Mouse (Mus musculus): ENCODE measurements at regions not wholly inside any gene's neighbourhood (a gene's known extent, or its start where the extent isn't known, plus 50 kb on each side); places are given as distances from the start of the nearest gene placed in this dataset.
"Not testable (repeated sequence)": the region's sequence is repeated elsewhere in the genome, so short reads cannot be mapped to it uniquely, and the experiment has no call there.

- not testable (repeated sequence) for DNase-seq (ENCODE audit: low spot score)
Observed at GRCm38 (mm10) chr13:12726831-12727230, 73.0 kb downstream of the Prl2c3 start.

- DNase-seq (ENCODE audit: low spot score) = not testable (repeated sequence)
Observed at GRCm38 (mm10) chr13:12717972-12718546, 81.8 kb downstream of the Prl2c3 start.

- no peak for DNase-seq (ENCODE audit: low spot score)
Observed at GRCm38 (mm10) chr13:12711471-12712273, 88.2 kb downstream of the Prl2c3 start.

- peak; percentile 16 for DNase-seq (ENCODE audit: low spot score)
Observed at GRCm38 (mm10) chr13:12702804-12703612, 96.9 kb downstream of the Prl2c3 start.

GRCm38 (mm10) chr13:12702111-12702803 lies 97.6 kb downstream of the Prl2c3 start:
- peak; percentile 19 for DNase-seq (ENCODE audit: low spot score)

GRCm38 (mm10) chr13:12693593-12694118 lies 106.2 kb downstream of the Prl2c3 start:
- not testable (repeated sequence) for DNase-seq (ENCODE audit: low spot score)

GRCm38 (mm10) chr13:12688778-12689177 lies 111.1 kb downstream of the Prl2c3 start:
- not testable (repeated sequence) for DNase-seq (ENCODE audit: low spot score)

GRCm38 (mm10) chr13:12688149-12688548 lies 111.7 kb downstream of the Prl2c3 start:
- DNase-seq (ENCODE audit: low spot score) = not testable (repeated sequence)

- not testable (repeated sequence) for DNase-seq (ENCODE audit: low spot score)
Observed at GRCm38 (mm10) chr13:12680954-12681571, 115.4 kb downstream of the Ero1lb start.

- DNase-seq (ENCODE audit: low spot score) = peak; percentile 49
Observed at GRCm38 (mm10) chr13:12680283-12680953, 114.7 kb downstream of the Ero1lb start.

GRCm38 (mm10) chr13:12677372-12677771 lies 111.7 kb downstream of the Ero1lb start:
- DNase-seq (ENCODE audit: low spot score) = no peak

- not testable (repeated sequence) for DNase-seq (ENCODE audit: low spot score)
Observed at GRCm38 (mm10) chr13:12671011-12671410, 105.3 kb downstream of the Ero1lb start.

GRCm38 (mm10) chr13:12668742-12669141 lies 103.1 kb downstream of the Ero1lb start:
- DNase-seq (ENCODE audit: low spot score) = not testable (repeated sequence)

GRCm38 (mm10) chr13:12667727-12668665 lies 102.3 kb downstream of the Ero1lb start:
- DNase-seq (ENCODE audit: low spot score) = not testable (repeated sequence)

GRCm38 (mm10) chr13:12666050-12666449 lies 100.4 kb downstream of the Ero1lb start:
- not testable (repeated sequence) for DNase-seq (ENCODE audit: low spot score)
